Comparison of ENCODE assay signal across 12 mouse cellular contexts in genomic region chr3:86745769-86746512, GRCm38 (mm10).
A peak's percentile ranks its signal among the peaks of the same experiment; 100 is the strongest.
DNase-seq lines count a peak whose midpoint lies in the region; ATAC-seq and TF ChIP-seq lines count a peak whose summit lies in the region.
"Had no signal": no experiment of that assay in that cellular context is flagged by ENCODE, and none has a peak within 500 bp of the region (broad histone marks: within the 10 kb centered on the region; RNA-seq: fewer than 3 reads in every experiment).

No protein-coding gene starts in this region.

- DNase-seq in kidney, postnatal 14 days, result peak; percentile 21
- no peak for DNase-seq in limb, embryonic 14.5 days (ENCODE audit: low spot score)
- DNase-seq in MN1 (ENCODE audit: low spot score), result no peak
- no peak for DNase-seq in lung, postnatal 25 days (ENCODE audit: low spot score)
- DNase-seq: heart, adult 2 months; heart, postnatal 14 days; lung, adult 18-20 months; thymus, postnatal 36 days had no signal

- no peaks in the 10 kb centered on the region; the same call in 1 of the 2 replicates for H3K4me1 ChIP-seq in kidney, embryonic 14.5 days (ENCODE audit: control insufficient read depth, insufficient read depth, low read length)
- H3K4me1 ChIP-seq in forebrain, embryonic 16.5 days (replicated peaks; ENCODE audit: control insufficient read depth, insufficient read depth, low read length), result peaks cover 17% of the 10 kb centered on the region
- H3K4me1 ChIP-seq in limb, embryonic 14.5 days (ENCODE audit: control insufficient read depth, insufficient read depth, low read length), result peaks cover 7% of the 10 kb centered on the region
- H3K4me1 ChIP-seq in small intestine, adult 2 months (ENCODE audit: control insufficient read depth, insufficient read depth, insufficient read length, low read length), result no peaks in the 10 kb centered on the region

- H3K4me3 ChIP-seq in kidney, embryonic 14.5 days (ENCODE audit: low read length), result no peak overlapping the region
- H3K4me3 ChIP-seq in forebrain, embryonic 16.5 days (replicated peaks; ENCODE audit: low read length), result no peak overlapping the region
- H3K4me3 ChIP-seq in limb, embryonic 14.5 days (replicated peaks; ENCODE audit: low read length), result no peak overlapping the region
- H3K4me3 ChIP-seq in small intestine, adult 2 months (ENCODE audit: low read depth, low read length), result no peak overlapping the region
- H3K4me3 ChIP-seq: heart, adult 2 months had no signal

- H3K27ac ChIP-seq in kidney, embryonic 14.5 days (ENCODE audit: low read depth, low read length), result no peak overlapping the region
- H3K27ac ChIP-seq in forebrain, embryonic 16.5 days (ENCODE audit: low read length), result peak overlapping the region; percentile 45
- no peak overlapping the region; the same call in 1 of the 2 replicates for H3K27ac ChIP-seq in limb, embryonic 14.5 days (replicated peaks; ENCODE audit: low read depth, low read length)
- H3K27ac ChIP-seq in small intestine, adult 2 months (ENCODE audit: insufficient read depth, low read depth, low read length), result peak overlapping the region; percentile 41; the same call in 1 of the 2 replicates
- H3K27ac ChIP-seq: heart, adult 2 months had no signal

- no peak for ATAC-seq in kidney, embryonic 14.5 days (ENCODE audit: low FRiP score, low TSS enrichment)
- ATAC-seq in forebrain, embryonic 16.5 days, result peak; percentile 89
- ATAC-seq in limb, embryonic 14.5 days (ENCODE audit: low FRiP score, low read depth), result no peak
- ATAC-seq: Patski had no signal

- 74% methylated on average over 10 of the region's 10 CpGs for WGBS in kidney, embryonic 14.5 days
- 13% methylated on average over 10 of the region's 10 CpGs for WGBS in forebrain, embryonic 16.5 days
- 57% methylated on average over 10 of the region's 10 CpGs for WGBS in limb, embryonic 14.5 days
- 81% methylated on average over 10 of the region's 10 CpGs for WGBS in small intestine, adult 2 months

- H3K27me3 ChIP-seq in kidney, embryonic 14.5 days (ENCODE audit: control insufficient read depth, insufficient read depth, low read length), result no peaks in the 10 kb centered on the region
- H3K27me3 ChIP-seq in forebrain, embryonic 16.5 days (replicated peaks; ENCODE audit: control insufficient read depth, insufficient read depth, low read length), result peaks cover 7% of the 10 kb centered on the region; the same call in 1 of the 2 replicates
- no peaks in the 10 kb centered on the region for H3K27me3 ChIP-seq in limb, embryonic 14.5 days (ENCODE audit: control insufficient read depth, insufficient read depth, low read length)
- H3K27me3 ChIP-seq in small intestine, adult 2 months (ENCODE audit: control insufficient read depth, insufficient read depth, low read length), result no peaks in the 10 kb centered on the region
- H3K27me3 ChIP-seq: Patski had no signal

- H3K36me3 ChIP-seq in kidney, embryonic 14.5 days (ENCODE audit: control insufficient read depth, insufficient read depth, low read length), result no peaks in the 10 kb centered on the region
- H3K36me3 ChIP-seq in forebrain, embryonic 16.5 days (ENCODE audit: control insufficient read depth, insufficient read depth), result no peaks in the 10 kb centered on the region
- H3K36me3 ChIP-seq in limb, embryonic 14.5 days (ENCODE audit: control insufficient read depth, insufficient read depth, low read length), result no peaks in the 10 kb centered on the region
- peaks cover 17% of the 10 kb centered on the region for H3K36me3 ChIP-seq in small intestine, adult 2 months (ENCODE audit: control insufficient read depth, insufficient read depth, low read length)

- no peak for TF ChIP-seq POLR2A in limb, embryonic 14.5 days (IDR thresholded peaks at IDR 0.05; ENCODE audit: borderline replicate concordance, extremely low read depth, insufficient read depth, insufficient read length)
- no peak for TF ChIP-seq POLR2A in small intestine, adult 2 months (IDR thresholded peaks at IDR 0.05; ENCODE audit: low read depth, low read length)

- H3K9me3 ChIP-seq in kidney, embryonic 14.5 days (ENCODE audit: control insufficient read depth, low read length), result no peaks in the 10 kb centered on the region
- no peaks in the 10 kb centered on the region for H3K9me3 ChIP-seq in forebrain, embryonic 16.5 days (ENCODE audit: control insufficient read depth, low read length)
- no peaks in the 10 kb centered on the region for H3K9me3 ChIP-seq in limb, embryonic 14.5 days (ENCODE audit: control insufficient read depth, low read length)

- H3K4me2 ChIP-seq in kidney, embryonic 14.5 days (replicated peaks; ENCODE audit: low read depth, low read length), result no peak overlapping the region
- peak overlapping the region; percentile 8 for H3K4me2 ChIP-seq in forebrain, embryonic 16.5 days (ENCODE audit: low read length)
- H3K4me2 ChIP-seq in limb, embryonic 14.5 days (replicated peaks; ENCODE audit: low read depth, low read length, severe bottlenecking), result peak overlapping the region; percentile 24; the same call in 1 of the 2 replicates

- TF ChIP-seq CTCF in small intestine, adult 2 months (IDR thresholded peaks at IDR 0.05; ENCODE audit: extremely low read depth, insufficient read length, insufficient replicate concordance, low read depth, low read length), result no peak

- no peak overlapping the region for H3K9ac ChIP-seq in kidney, embryonic 14.5 days (ENCODE audit: low read depth, low read length)
- no peak overlapping the region for H3K9ac ChIP-seq in forebrain, embryonic 16.5 days (replicated peaks; ENCODE audit: low read depth, low read length)
- no peak overlapping the region for H3K9ac ChIP-seq in limb, embryonic 14.5 days (ENCODE audit: low read depth, low read length, severe bottlenecking)

Comparison
In these comparisons a context has a peak if more than half of its experiments do, and no peak if none do; other contexts are left out.
1. H3K27ac ChIP-seq: peak in forebrain, embryonic 16.5 days (single experiment) and small intestine, adult 2 months (single experiment); none in kidney, embryonic 14.5 days (single experiment) and limb, embryonic 14.5 days (single experiment).